Mouse (Mus musculus) embryo, embryonic 10.5 days (tissue): ENCODE data around the gene Cdc42ep2.
"Not testable (repeated sequence)": the region's sequence is repeated elsewhere in the genome, so short reads cannot be mapped to it uniquely, and the experiment has no call there.

ENCODE experiments used
- DNase-seq: peaks from one replicate; pipeline ENCODE4 v3.0.0-alpha.2; 2015; ENCODE audit warnings: low spot score

Gene Cdc42ep2

GRCm38 (mm10) chr19:5912103-5913006 is 12.3 kb downstream of the Cdc42ep2 start:
- DNase-seq, result peak; percentile 100

GRCm38 (mm10) chr19:5911430-5912102 is 13.1 kb downstream of the Cdc42ep2 start:
- no peak for DNase-seq

- DNase-seq, result no peak
These were observed 14.4 kb downstream of the Cdc42ep2 start for GRCm38 (mm10) chr19:5910221-5910620.

- DNase-seq, result no peak
These were observed 17.3 kb downstream of the Cdc42ep2 start for GRCm38 (mm10) chr19:5907275-5907674.

- peak; percentile 98 for DNase-seq
These were observed 30.5 kb downstream of the Cdc42ep2 start, which contains the start of gene Tigd3 for GRCm38 (mm10) chr19:5894002-5894678. Gene Tigd3 (minus strand): TSS chr19:5894149.

GRCm38 (mm10) chr19:5893282-5894001 is 31.2 kb downstream of the Cdc42ep2 start:
- DNase-seq, result peak; percentile 17

- no peak for DNase-seq
These were observed 31.9 kb downstream of the Cdc42ep2 start for GRCm38 (mm10) chr19:5892735-5893134.

GRCm38 (mm10) chr19:5892262-5892661 is 32.4 kb downstream of the Cdc42ep2 start:
- no peak for DNase-seq

- no peak for DNase-seq
These were observed 32.9 kb downstream of the Cdc42ep2 start for GRCm38 (mm10) chr19:5891521-5892258.

GRCm38 (mm10) chr19:5889211-5889610 is 35.4 kb downstream of the Cdc42ep2 start:
- no peak for DNase-seq

- no peak for DNase-seq
These were observed 37.3 kb downstream of the Cdc42ep2 start for GRCm38 (mm10) chr19:5887234-5887815.

GRCm38 (mm10) chr19:5885838-5886237 is 38.8 kb downstream of the Cdc42ep2 start:
- peak; percentile 62 for DNase-seq

- DNase-seq, result no peak
These were observed 40.7 kb downstream of the Cdc42ep2 start for GRCm38 (mm10) chr19:5883935-5884334.

GRCm38 (mm10) chr19:5882079-5882478 is 42.5 kb downstream of the Cdc42ep2 start:
- DNase-seq, result not testable (repeated sequence)

GRCm38 (mm10) chr19:5881155-5881554 is 43.5 kb downstream of the Cdc42ep2 start:
- no peak for DNase-seq

- no peak for DNase-seq
These were observed 44.9 kb downstream of the Cdc42ep2 start for GRCm38 (mm10) chr19:5879735-5880134.

- no peak for DNase-seq
These were observed 45.7 kb downstream of the Cdc42ep2 start for GRCm38 (mm10) chr19:5878916-5879315.

GRCm38 (mm10) chr19:5878362-5878722 is 46.3 kb downstream of the Cdc42ep2 start:
- no peak for DNase-seq

GRCm38 (mm10) chr19:5877618-5878361 is 46.8 kb downstream of the Cdc42ep2 start, which contains the start of gene Slc25a45:
Gene Slc25a45 (plus strand): TSS chr19:5877808.
- DNase-seq, result peak; percentile 78

- DNase-seq, result peak; percentile 99
These were observed 49.6 kb downstream of the Cdc42ep2 start, which contains the start of gene Frmd8 for GRCm38 (mm10) chr19:5874969-5875480. Gene Frmd8 (minus strand): TSS chr19:5875274.
